Mouse (Mus musculus) thymus, adult 2 months (tissue): ENCODE measurements around the gene Tram2.

Experiments used
- CTCF ChIP-seq: fragments of 200-500 bp; IDR thresholded peaks from 2 replicates; pipeline ENCODE4 v1.5.1; 2012; ENCODE audit warnings: mild to moderate bottlenecking, control low read depth, low read length, moderate library complexity, borderline replicate concordance; ENCODE audit not compliant: control insufficient read depth, poor library complexity, insufficient read depth; ENCODE audit errors: extremely low read depth
- POLR2A ChIP-seq: fragments of 200-500 bp; IDR thresholded peaks from 2 replicates; pipeline ENCODE4 v1.6.1; 2012; ENCODE audit warnings: mild to moderate bottlenecking, low read length, control low read depth, moderate library complexity; ENCODE audit not compliant: control insufficient read depth, poor library complexity, insufficient read depth; ENCODE audit errors: extremely low read depth

GRCm38 (mm10) chr1:21042461-21042860 is 36.6 kb downstream of the Tram2 start:
- TF ChIP-seq CTCF (no peak), POLR2A (no peak)
